16 mouse cellular contexts compared by ENCODE assay signal in genomic region chr9:63614018-63614985, GRCm38 (mm10). TPM values are rescaled to one million over a fixed set of nuclear protein-coding genes. Genes with fewer than 3 reads are reported as not detected.
DNase-seq lines count a peak whose midpoint lies in the region; ATAC-seq and TF ChIP-seq lines count a peak whose summit lies in the region.
"Had no signal": no experiment of that assay in that cellular context is flagged by ENCODE, and none has a peak within 500 bp of the region (broad histone marks: within the 10 kb centered on the region; RNA-seq: fewer than 3 reads in every experiment).

No protein-coding gene starts in this region.

- peaks cover 3% of the 10 kb centered on the region; the same call in 1 of the 2 replicates for H3K36me3 ChIP-seq in embryonic facial prominence, embryonic 11.5 days (replicated peaks; ENCODE audit: control insufficient read depth, insufficient read depth, low read depth, low read length)
- peaks cover 28% of the 10 kb centered on the region for H3K36me3 ChIP-seq in embryonic facial prominence, embryonic 10.5 days (replicated peaks)
- no peaks in the 10 kb centered on the region for H3K36me3 ChIP-seq in midbrain, embryonic 11.5 days (ENCODE audit: control insufficient read depth, insufficient read depth, low read length)
- peaks cover 6% of the 10 kb centered on the region; the same call in 1 of the 2 replicates for H3K36me3 ChIP-seq in midbrain, postnatal 0 days (ENCODE audit: insufficient read depth, low read length)
- H3K36me3 ChIP-seq in limb, embryonic 10.5 days = peaks cover 29% of the 10 kb centered on the region

- H3K27ac ChIP-seq in embryonic facial prominence, embryonic 11.5 days (replicated peaks; ENCODE audit: low read depth, low read length) = no peak overlapping the region
- no peak overlapping the region for H3K27ac ChIP-seq in embryonic facial prominence, embryonic 10.5 days (replicated peaks)
- no peak overlapping the region for H3K27ac ChIP-seq in midbrain, embryonic 11.5 days (ENCODE audit: low read depth, low read length)
- H3K27ac ChIP-seq in midbrain, postnatal 0 days (ENCODE audit: low read depth, low read length) = no peak overlapping the region
- peak overlapping the region; percentile 72 for H3K27ac ChIP-seq in limb, embryonic 10.5 days
- H3K27ac ChIP-seq: forebrain, embryonic 15.5 days; heart, embryonic 13.5 days had no signal

- DNase-seq in embryonic facial prominence, embryonic 11.5 days (ENCODE audit: low spot score) = peak; percentile 55
- DNase-seq in embryonic facial prominence, embryonic 10.5 days (ENCODE audit: low spot score) = no peak
- DNase-seq in midbrain, embryonic 11.5 days (ENCODE audit: low spot score, missing footprints) = peak; percentile 69
- no peak for DNase-seq in midbrain, postnatal 0 days (ENCODE audit: low spot score)
- no peak for DNase-seq in limb, embryonic 10.5 days (ENCODE audit: low spot score)
- no peak for DNase-seq in c-Kit-positive CD71-positive TER-119-positive erythroid progenitor cells, embryonic 14.5 days (ENCODE audit: low spot score)
- no peak for DNase-seq in cerebellum, postnatal 4 days (ENCODE audit: low spot score in 2 of 2)
- DNase-seq: adrenal gland, postnatal 14 days; cerebellum, adult 18-20 months; gastrocnemius, postnatal 10 days; thymus, adult 18-20 months had no signal

- no peak for ATAC-seq in embryonic facial prominence, embryonic 11.5 days (replicated peaks; ENCODE audit: insufficient number of reproducible peaks, low FRiP score, low TSS enrichment, low read depth)
- no peak for ATAC-seq in midbrain, embryonic 11.5 days (ENCODE audit: low FRiP score)
- ATAC-seq in midbrain, postnatal 0 days (ENCODE audit: low FRiP score) = no peak
- peak; percentile 14; the same call in 1 of the 2 replicates for ATAC-seq in neutrophil, adult 5-6 weeks (ENCODE audit: extremely low read depth, insufficient number of reproducible peaks, low FRiP score, poor library complexity, severe bottlenecking)

- no peaks in the 10 kb centered on the region for H3K9me3 ChIP-seq in embryonic facial prominence, embryonic 11.5 days (replicated peaks; ENCODE audit: control insufficient read depth, low read length)
- H3K9me3 ChIP-seq in embryonic facial prominence, embryonic 10.5 days = no peaks in the 10 kb centered on the region
- no peaks in the 10 kb centered on the region for H3K9me3 ChIP-seq in midbrain, embryonic 11.5 days (ENCODE audit: control insufficient read depth, low read length)
- H3K9me3 ChIP-seq in midbrain, postnatal 0 days (ENCODE audit: low read length) = no peaks in the 10 kb centered on the region
- H3K9me3 ChIP-seq in limb, embryonic 10.5 days (replicated peaks) = no peaks in the 10 kb centered on the region
- H3K9me3 ChIP-seq: forebrain, embryonic 15.5 days; heart, embryonic 13.5 days; hindbrain, embryonic 10.5 days; midbrain, embryonic 12.5 days had no signal

- no peak for TF ChIP-seq CTCF in midbrain, postnatal 0 days (IDR thresholded peaks at IDR 0.05)

- H3K4me1 ChIP-seq in embryonic facial prominence, embryonic 11.5 days (ENCODE audit: control insufficient read depth, insufficient read depth, low read length) = peaks cover 7% of the 10 kb centered on the region
- H3K4me1 ChIP-seq in embryonic facial prominence, embryonic 10.5 days = peaks cover 53% of the 10 kb centered on the region
- H3K4me1 ChIP-seq in midbrain, embryonic 11.5 days (ENCODE audit: control insufficient read depth, insufficient read depth, low read length) = peaks cover 24% of the 10 kb centered on the region
- 0 out of 2 replicates have a peak, but pooled peaks cover 3% of the 10 kb centered on the region for H3K4me1 ChIP-seq in midbrain, postnatal 0 days (ENCODE audit: insufficient read depth, low read length)
- peaks cover 61% of the 10 kb centered on the region for H3K4me1 ChIP-seq in limb, embryonic 10.5 days

- 61% methylated on average over 11 of the region's 11 CpGs for WGBS in embryonic facial prominence, embryonic 11.5 days
- 67% methylated on average over 11 of the region's 11 CpGs for WGBS in embryonic facial prominence, embryonic 10.5 days
- 87% methylated on average over 11 of the region's 11 CpGs for WGBS in midbrain, embryonic 11.5 days
- WGBS in midbrain, postnatal 0 days = 90% methylated on average over 11 of the region's 11 CpGs
- 49% methylated on average over 11 of the region's 11 CpGs for WGBS in limb, embryonic 10.5 days

- no peak overlapping the region for H3K4me3 ChIP-seq in embryonic facial prominence, embryonic 11.5 days (ENCODE audit: low read depth, low read length)
- no peak overlapping the region for H3K4me3 ChIP-seq in embryonic facial prominence, embryonic 10.5 days
- H3K4me3 ChIP-seq in midbrain, embryonic 11.5 days (ENCODE audit: low read depth, low read length) = no peak overlapping the region
- no peak overlapping the region for H3K4me3 ChIP-seq in midbrain, postnatal 0 days (ENCODE audit: low read depth, low read length)
- H3K4me3 ChIP-seq in limb, embryonic 10.5 days = no peak overlapping the region
- H3K4me3 ChIP-seq: forebrain, embryonic 15.5 days; heart, embryonic 13.5 days; hindbrain, embryonic 10.5 days; midbrain, embryonic 12.5 days had no signal

- H3K27me3 ChIP-seq in embryonic facial prominence, embryonic 11.5 days (ENCODE audit: control insufficient read depth, insufficient read depth, low read length) = no peaks in the 10 kb centered on the region
- no peaks in the 10 kb centered on the region for H3K27me3 ChIP-seq in embryonic facial prominence, embryonic 10.5 days (replicated peaks; ENCODE audit: low read depth, poor library complexity, severe bottlenecking)
- no peaks in the 10 kb centered on the region for H3K27me3 ChIP-seq in midbrain, embryonic 11.5 days (ENCODE audit: control insufficient read depth, insufficient read depth, low read length)
- no peaks in the 10 kb centered on the region for H3K27me3 ChIP-seq in midbrain, postnatal 0 days (ENCODE audit: insufficient read depth, low read length)
- no peaks in the 10 kb centered on the region for H3K27me3 ChIP-seq in limb, embryonic 10.5 days (ENCODE audit: low read depth, poor library complexity, severe bottlenecking)
- H3K27me3 ChIP-seq: forebrain, embryonic 15.5 days; heart, embryonic 13.5 days; midbrain, embryonic 12.5 days had no signal

- H3K9ac ChIP-seq in embryonic facial prominence, embryonic 11.5 days (replicated peaks; ENCODE audit: low read length) = no peak overlapping the region
- H3K9ac ChIP-seq in midbrain, embryonic 11.5 days (ENCODE audit: low read length) = no peak overlapping the region
- H3K9ac ChIP-seq in midbrain, postnatal 0 days (replicated peaks; ENCODE audit: low read length, poor library complexity, severe bottlenecking) = no peak overlapping the region
- H3K9ac ChIP-seq: forebrain, embryonic 15.5 days; midbrain, embryonic 12.5 days had no signal

- H3K4me2 ChIP-seq in embryonic facial prominence, embryonic 11.5 days (ENCODE audit: low read depth, low read length) = no peak overlapping the region
- H3K4me2 ChIP-seq in midbrain, embryonic 11.5 days = no peak overlapping the region
- H3K4me2 ChIP-seq in midbrain, postnatal 0 days (ENCODE audit: low read depth, low read length, poor library complexity, severe bottlenecking) = no peak overlapping the region

RNA-seq across cellular contexts. Expression of gene Aagab, which starts 11.8 kb away (rescaled TPM):
- polyA plus RNA-seq in embryonic facial prominence, embryonic 11.5 days (2014; fragmentation: Nextera tagmentation; extraction: Ambion mirVana) = 33.5 and 37.4 TPM in 2 replicates
- polyA plus RNA-seq in embryonic facial prominence, embryonic 10.5 days (2016; fragmentation: Nextera tagmentation; extraction: Ambion mirVana) = 37.4 and 38.4 TPM in 2 replicates
- polyA plus RNA-seq in midbrain, embryonic 11.5 days (2014; fragmentation: Nextera tagmentation; extraction: Ambion mirVana) = 57.5 and 57.7 TPM in 2 replicates
- total RNA-seq in midbrain, postnatal 0 days (2014; rRNA removed) = 39.1 and 45.5 TPM in 2 replicates
- 58.9 and 59.7 TPM in 2 replicates for polyA plus RNA-seq in midbrain, postnatal 0 days (2015; fragmentation: Nextera tagmentation; extraction: Ambion mirVana)
- 36.8 and 45.4 TPM in 2 replicates for polyA plus RNA-seq in limb, embryonic 10.5 days (2016; fragmentation: Nextera tagmentation; extraction: Ambion mirVana)
- total RNA-seq in neutrophil, adult 5-6 weeks (2017) = 41.9 and 49.1 TPM in 2 replicates

RNA-seq across cellular contexts. Expression of gene Iqch, which starts 12.0 kb away (rescaled TPM):
- polyA plus RNA-seq in embryonic facial prominence, embryonic 11.5 days (2014; fragmentation: Nextera tagmentation; extraction: Ambion mirVana) = 0.17 TPM in 1 of 2 replicates, not detected in the other
- polyA plus RNA-seq in embryonic facial prominence, embryonic 10.5 days (2016; fragmentation: Nextera tagmentation; extraction: Ambion mirVana) = 0.09 TPM in 1 of 2 replicates, not detected in the other
- 0.10 TPM in 1 of 2 replicates, not detected in the other for polyA plus RNA-seq in midbrain, embryonic 11.5 days (2014; fragmentation: Nextera tagmentation; extraction: Ambion mirVana)
- total RNA-seq in midbrain, postnatal 0 days (2014; rRNA removed) = 0.14 TPM in 1 of 2 replicates, not detected in the other
- 0.12 and 0.20 TPM in 2 replicates for polyA plus RNA-seq in midbrain, postnatal 0 days (2015; fragmentation: Nextera tagmentation; extraction: Ambion mirVana)
- 0.16 and 0.18 TPM in 2 replicates for polyA plus RNA-seq in limb, embryonic 10.5 days (2016; fragmentation: Nextera tagmentation; extraction: Ambion mirVana)
- total RNA-seq in neutrophil, adult 5-6 weeks (2017) = not detected in 2 replicates
- total RNA-seq: gastrocnemius, postnatal 10 days had no signal
- polyA plus RNA-seq: heart, embryonic 13.5 days; midbrain, embryonic 12.5 days had no signal

Comparison
In these comparisons a context has a peak if more than half of its experiments do, and no peak if none do; other contexts are left out.
1. DNase-seq: peak in embryonic facial prominence, embryonic 11.5 days (single experiment) and midbrain, embryonic 11.5 days (single experiment); none in embryonic facial prominence, embryonic 10.5 days (single experiment), midbrain, postnatal 0 days (single experiment), limb, embryonic 10.5 days (single experiment), c-Kit-positive CD71-positive TER-119-positive erythroid progenitor cells, embryonic 14.5 days (single experiment) and cerebellum, postnatal 4 days (0 of 2).